Mouse (Mus musculus): ENCODE results near the gene Trio. TPM values are rescaled to one million over a fixed set of nuclear protein-coding genes. Genes with fewer than 3 reads are reported as not detected.
"Not testable (repeated sequence)": the region's sequence is repeated elsewhere in the genome, so short reads cannot be mapped to it uniquely, and the experiment has no call there.

The Trio gene
- polyA plus RNA-seq, 1 experiment from 2014 or later, result 2.8 TPM

GRCm38 (mm10) chr15:27858179-27858819 is 167.3 kb downstream of the Trio start:
- Histone ChIP-seq H3K9me3 (replicated peaks) (no peaks in the 10 kb centered on the region), H3K27ac (replicated peaks) (no peak overlapping the region), H3K9ac (no peak overlapping the region), H3K4me2 (no peak overlapping the region), H3K4me1 (replicated peaks) (peaks cover 4% of the 10 kb centered on the region; the same call in 1 of the 2 replicates), H3K27me3 (no peaks in the 10 kb centered on the region), H3K36me3 (replicated peaks) (peaks cover 2% of the 10 kb centered on the region; the same call in 1 of the 2 replicates), H3K4me3 (replicated peaks) (no peak overlapping the region)
- no peak for ATAC-seq (ENCODE audit: insufficient read depth)
- WGBS (ENCODE audit: insufficient replicate concordance), result 67% methylated on average over 7 of the region's 7 CpGs

GRCm38 (mm10) chr15:27857242-27857641 is 168.4 kb downstream of the Trio start:
- H3K27me3 ChIP-seq, result no peaks in the 10 kb centered on the region
- H3K9ac ChIP-seq, result no peak overlapping the region
- H3K36me3 ChIP-seq (replicated peaks), result peaks cover 2% of the 10 kb centered on the region; the same call in 1 of the 2 replicates
- no peak overlapping the region for H3K27ac ChIP-seq (replicated peaks)
- no peak for ATAC-seq (ENCODE audit: insufficient read depth)
- no peaks in the 10 kb centered on the region for H3K9me3 ChIP-seq (replicated peaks)
- peaks cover 4% of the 10 kb centered on the region; the same call in 1 of the 2 replicates for H3K4me1 ChIP-seq (replicated peaks)
- no peak overlapping the region for H3K4me2 ChIP-seq
- 58% methylated on average over 7 of the region's 7 CpGs for WGBS (ENCODE audit: insufficient replicate concordance)
- H3K4me3 ChIP-seq (replicated peaks), result no peak overlapping the region

GRCm38 (mm10) chr15:27856050-27856787 is 169.4 kb downstream of the Trio start:
- Histone ChIP-seq H3K4me3 (replicated peaks) (peak overlapping the region; percentile 44), H3K9ac (no peak overlapping the region; the same call in 1 of the 2 replicates), H3K27ac (replicated peaks) (no peak overlapping the region), H3K27me3 (no peaks in the 10 kb centered on the region), H3K9me3 (replicated peaks) (no peaks in the 10 kb centered on the region), H3K4me2 (peak overlapping the region; percentile 64), H3K36me3 (replicated peaks) (peaks cover 4% of the 10 kb centered on the region), H3K4me1 (replicated peaks) (peaks cover 4% of the 10 kb centered on the region; the same call in 1 of the 2 replicates)
- 12% methylated on average over 29 of the region's 29 CpGs for WGBS (ENCODE audit: insufficient replicate concordance)
- ATAC-seq (ENCODE audit: insufficient read depth), result peak; percentile 61

- Histone ChIP-seq H3K9ac (no peak overlapping the region), H3K36me3 (replicated peaks) (peaks cover 23% of the 10 kb centered on the region), H3K9me3 (replicated peaks) (no peaks in the 10 kb centered on the region), H3K27ac (replicated peaks) (no peak overlapping the region), H3K4me3 (replicated peaks) (no peak overlapping the region), H3K27me3 (no peaks in the 10 kb centered on the region), H3K4me1 (replicated peaks) (no peaks in the 10 kb centered on the region; the same call in 1 of the 2 replicates), H3K4me2 (no peak overlapping the region)
- ATAC-seq (ENCODE audit: insufficient read depth), result no peak
- WGBS (ENCODE audit: insufficient replicate concordance), result 68% methylated on average over 6 of the region's 6 CpGs
These were observed 174.3 kb downstream of the Trio start for GRCm38 (mm10) chr15:27851312-27851711.

- Histone ChIP-seq H3K27me3 (no peaks in the 10 kb centered on the region), H3K9me3 (replicated peaks) (no peaks in the 10 kb centered on the region), H3K9ac (no peak overlapping the region), H3K4me2 (no peak overlapping the region), H3K4me3 (replicated peaks) (no peak overlapping the region), H3K36me3 (replicated peaks) (peaks cover 24% of the 10 kb centered on the region), H3K4me1 (replicated peaks) (no peaks in the 10 kb centered on the region), H3K27ac (replicated peaks) (no peak overlapping the region)
- 79% methylated on average over 14 of the region's 14 CpGs for WGBS (ENCODE audit: insufficient replicate concordance)
- ATAC-seq (ENCODE audit: insufficient read depth), result no peak
These were observed 174.7 kb downstream of the Trio start for GRCm38 (mm10) chr15:27850904-27851303.

GRCm38 (mm10) chr15:27849910-27850309 is 175.7 kb downstream of the Trio start:
- Histone ChIP-seq H3K4me2 (no peak overlapping the region), H3K4me3 (replicated peaks) (no peak overlapping the region), H3K9me3 (replicated peaks) (no peaks in the 10 kb centered on the region), H3K27me3 (no peaks in the 10 kb centered on the region), H3K36me3 (replicated peaks) (peaks cover 27% of the 10 kb centered on the region), H3K27ac (replicated peaks) (no peak overlapping the region), H3K9ac (no peak overlapping the region), H3K4me1 (replicated peaks) (no peaks in the 10 kb centered on the region)
- 77% methylated on average over 4 of the region's 4 CpGs for WGBS (ENCODE audit: insufficient replicate concordance)
- no peak for ATAC-seq (ENCODE audit: insufficient read depth)

- Histone ChIP-seq H3K27ac (replicated peaks) (no peak overlapping the region), H3K9me3 (replicated peaks) (no peaks in the 10 kb centered on the region), H3K27me3 (no peaks in the 10 kb centered on the region), H3K4me1 (replicated peaks) (peaks cover 7% of the 10 kb centered on the region), H3K4me3 (replicated peaks) (no peak overlapping the region), H3K4me2 (no peak overlapping the region), H3K9ac (no peak overlapping the region), H3K36me3 (replicated peaks) (peaks cover 17% of the 10 kb centered on the region)
- no peak for ATAC-seq (ENCODE audit: insufficient read depth)
- 82% methylated on average over 15 of the region's 15 CpGs for WGBS (ENCODE audit: insufficient replicate concordance)
These were observed 184.0 kb downstream of the Trio start for GRCm38 (mm10) chr15:27841696-27842095.

- Histone ChIP-seq H3K9ac (no peak overlapping the region), H3K9me3 (replicated peaks) (no peaks in the 10 kb centered on the region), H3K4me3 (replicated peaks) (no peak overlapping the region), H3K36me3 (replicated peaks) (peaks cover 15% of the 10 kb centered on the region), H3K27ac (replicated peaks) (no peak overlapping the region), H3K4me1 (replicated peaks) (peaks cover 7% of the 10 kb centered on the region), H3K4me2 (no peak overlapping the region), H3K27me3 (no peaks in the 10 kb centered on the region)
- 28% methylated on average over 8 of the region's 8 CpGs for WGBS (ENCODE audit: insufficient replicate concordance)
- peak; percentile 62; the same call in 1 of the 2 replicates for ATAC-seq (ENCODE audit: insufficient read depth)
These were observed 185.1 kb downstream of the Trio start for GRCm38 (mm10) chr15:27840579-27840978.

GRCm38 (mm10) chr15:27840125-27840524 is 185.5 kb downstream of the Trio start:
- Histone ChIP-seq H3K4me3 (replicated peaks) (no peak overlapping the region), H3K9ac (no peak overlapping the region), H3K27ac (replicated peaks) (no peak overlapping the region), H3K4me2 (no peak overlapping the region), H3K27me3 (no peaks in the 10 kb centered on the region), H3K36me3 (replicated peaks) (peaks cover 14% of the 10 kb centered on the region), H3K9me3 (replicated peaks) (no peaks in the 10 kb centered on the region), H3K4me1 (replicated peaks) (peaks cover 7% of the 10 kb centered on the region)
- 56% methylated on average over 6 of the region's 6 CpGs for WGBS (ENCODE audit: insufficient replicate concordance)
- no peak for ATAC-seq (ENCODE audit: insufficient read depth)

GRCm38 (mm10) chr15:27831646-27832045 is 194.0 kb downstream of the Trio start:
- ATAC-seq (ENCODE audit: insufficient read depth), result no peak
- no peak overlapping the region for H3K27ac ChIP-seq (replicated peaks)
- H3K4me1 ChIP-seq (replicated peaks), result no peaks in the 10 kb centered on the region
- no peak overlapping the region for H3K4me3 ChIP-seq (replicated peaks)
- 79% methylated on average over 6 of the region's 6 CpGs for WGBS (ENCODE audit: insufficient replicate concordance)
- no peak overlapping the region for H3K4me2 ChIP-seq
- no peaks in the 10 kb centered on the region for H3K27me3 ChIP-seq
- peaks cover 36% of the 10 kb centered on the region for H3K36me3 ChIP-seq (replicated peaks)
- no peak overlapping the region for H3K9ac ChIP-seq
- no peaks in the 10 kb centered on the region for H3K9me3 ChIP-seq (replicated peaks)

- ATAC-seq (ENCODE audit: insufficient read depth), result not testable (repeated sequence)
- 12% methylated on average over 3 of the region's 3 CpGs for WGBS (ENCODE audit: insufficient replicate concordance)
These were observed 197.8 kb downstream of the Trio start for GRCm38 (mm10) chr15:27827871-27828270.

More at GRCm38 (mm10) chr15:27827871-27828270, 197.8 kb downstream of the Trio start:
- H3K36me3 ChIP-seq (replicated peaks), result peaks cover 36% of the 10 kb centered on the region
- not testable (repeated sequence) for H3K9ac ChIP-seq; H3K4me3 ChIP-seq (replicated peaks); H3K9me3 ChIP-seq (replicated peaks); H3K4me1 ChIP-seq (replicated peaks); H3K27me3 ChIP-seq; H3K4me2 ChIP-seq; H3K27ac ChIP-seq (replicated peaks)

Data from liver, embryonic 15.5 days (tissue).